Mouse (Mus musculus) ES-E14 (cell line): Measurements from ENCODE around the gene Ric3.

Experiments used
- CHD2 ChIP-seq: IDR thresholded peaks from 2 replicates; pipeline ENCODE4 v1.6.1; 2014; ENCODE audit warnings: mild to moderate bottlenecking, low read depth, low read length, inconsistent platforms
- ZNF384 ChIP-seq: IDR thresholded peaks from 2 replicates; pipeline ENCODE4 v1.6.1; 2012; ENCODE audit warnings: low read depth, low read length, inconsistent platforms

DNA sequence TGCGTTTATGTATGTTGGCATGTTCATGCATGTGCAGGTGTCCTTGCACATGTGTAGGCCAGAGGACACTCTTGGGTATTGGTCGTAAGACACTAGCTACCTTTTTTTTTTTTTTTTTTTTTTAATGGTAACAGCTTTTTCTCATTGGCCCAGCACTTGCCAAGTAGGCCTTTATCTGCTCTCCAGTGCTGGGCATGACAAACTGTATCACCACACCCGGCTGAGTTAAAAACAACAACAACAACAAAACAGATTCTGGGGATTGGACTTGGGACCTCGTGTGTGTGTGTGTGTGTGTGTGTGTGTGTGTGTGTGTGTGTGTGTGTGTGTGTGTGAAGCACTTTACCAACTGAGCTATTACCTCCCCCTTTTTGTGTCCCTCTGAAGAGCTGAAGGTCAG is 13.5 kb upstream of the Ric3 start:
- TF ChIP-seq CHD2 (no peak), ZNF384 (no peak)
